Mouse (Mus musculus) splenic B cell, adult 2 months (primary cell): Measurements from ENCODE around the gene Nop9.

Experiments used
- DNase-seq: peaks from one replicate; pipeline ENCODE4 v3.0.0-alpha.2; 2011; ENCODE audit warnings: low read depth, low spot score
- H3K27me3 ChIP-seq: 2 replicates; pipeline ENCODE4 v1.6.1; 2012; ENCODE audit warnings: mild to moderate bottlenecking, low read length, moderate library complexity, mixed read lengths; ENCODE audit not compliant: control insufficient read depth, poor library complexity, insufficient read depth, severe bottlenecking
- H3K36me3 ChIP-seq: 2 replicates; pipeline ENCODE4 v1.6.1; 2012; ENCODE audit warnings: mild to moderate bottlenecking, low read length, moderate library complexity, mixed read lengths; ENCODE audit not compliant: control insufficient read depth, poor library complexity, insufficient read depth, severe bottlenecking

Gene Nop9

GRCm38 (mm10) chr14:55777176-55777575 is 31.7 kb downstream of the Nop9 start:
- no peak for DNase-seq
- Histone ChIP-seq H3K27me3 (no peaks in the 10 kb centered on the region), H3K36me3 (no peaks in the 10 kb centered on the region)

- H3K36me3 ChIP-seq = no peaks in the 10 kb centered on the region
- no peaks in the 10 kb centered on the region for H3K27me3 ChIP-seq
- no peak for DNase-seq
These were observed 32.3 kb downstream of the Nop9 start for GRCm38 (mm10) chr14:55777806-55778205.

DNA sequence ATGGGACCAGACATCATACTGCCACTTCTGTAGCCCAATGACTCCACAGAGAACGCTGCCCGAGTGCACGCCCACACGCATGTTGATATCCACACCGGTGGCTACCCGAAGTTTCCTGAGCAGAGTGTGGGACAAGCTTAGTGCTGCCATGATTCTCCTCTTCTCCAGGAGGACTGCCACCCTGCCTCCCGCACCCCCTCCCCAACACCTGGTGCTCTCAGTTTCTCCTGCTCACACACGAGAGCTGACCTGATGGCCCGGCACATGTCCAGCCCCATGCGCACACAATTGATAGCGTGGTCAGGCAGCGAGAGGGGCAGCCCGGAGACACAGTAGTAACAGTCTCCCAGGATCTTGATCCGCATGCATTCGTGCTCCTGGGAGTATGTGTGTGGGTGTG is 33.2 kb downstream of the Nop9 start:
- no peak for DNase-seq
- Histone ChIP-seq H3K27me3 (no peaks in the 10 kb centered on the region), H3K36me3 (no peaks in the 10 kb centered on the region)

- DNase-seq = no peak
- no peaks in the 10 kb centered on the region for H3K27me3 ChIP-seq
- H3K36me3 ChIP-seq = no peaks in the 10 kb centered on the region
These were observed 34.2 kb downstream of the Nop9 start for GRCm38 (mm10) chr14:55779656-55780055.

- Histone ChIP-seq H3K27me3 (no peaks in the 10 kb centered on the region), H3K36me3 (no peaks in the 10 kb centered on the region)
- DNase-seq = no peak
These were observed 35.2 kb downstream of the Nop9 start for GRCm38 (mm10) chr14:55780736-55781135.

GRCm38 (mm10) chr14:55781310-55781709 is 35.8 kb downstream of the Nop9 start:
- H3K36me3 ChIP-seq = no peaks in the 10 kb centered on the region
- peak; percentile 82 for DNase-seq

DNA sequence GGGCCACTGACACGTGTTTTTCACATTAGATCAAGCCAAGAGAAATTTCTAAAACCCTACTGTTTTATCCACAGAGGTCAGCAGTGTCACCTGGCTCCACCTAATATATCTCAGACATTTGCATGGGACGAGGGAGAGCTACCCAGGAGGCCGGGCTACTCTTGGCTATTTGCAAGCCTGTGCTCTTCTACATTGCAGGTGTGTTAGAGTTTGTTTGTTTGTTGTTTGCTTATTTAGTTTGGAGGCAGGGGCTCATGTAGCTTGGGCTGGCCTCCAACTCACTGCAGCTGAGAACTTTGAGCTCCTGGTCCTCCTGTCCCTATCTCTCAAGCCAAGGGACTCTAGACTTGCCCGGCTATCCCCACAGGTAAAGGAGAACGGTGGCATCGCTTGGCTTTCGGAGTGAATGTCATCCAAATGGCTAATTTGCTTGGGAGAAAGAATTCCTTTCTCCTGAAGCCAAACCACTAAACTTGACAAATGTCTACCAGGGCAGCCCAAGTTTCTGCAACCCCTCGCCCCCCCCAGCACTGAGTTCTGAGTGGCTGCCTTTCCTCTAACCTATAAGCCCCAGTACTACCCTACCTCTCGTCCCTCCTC is 37.0 kb downstream of the Nop9 start:
- Histone ChIP-seq H3K27me3 (no peaks in the 10 kb centered on the region), H3K36me3 (no peaks in the 10 kb centered on the region)
- no peak for DNase-seq

More at GRCm38 (mm10) chr14:55781310-55781709, 35.8 kb downstream of the Nop9 start:
- no peaks in the 10 kb centered on the region for H3K27me3 ChIP-seq

DNA sequence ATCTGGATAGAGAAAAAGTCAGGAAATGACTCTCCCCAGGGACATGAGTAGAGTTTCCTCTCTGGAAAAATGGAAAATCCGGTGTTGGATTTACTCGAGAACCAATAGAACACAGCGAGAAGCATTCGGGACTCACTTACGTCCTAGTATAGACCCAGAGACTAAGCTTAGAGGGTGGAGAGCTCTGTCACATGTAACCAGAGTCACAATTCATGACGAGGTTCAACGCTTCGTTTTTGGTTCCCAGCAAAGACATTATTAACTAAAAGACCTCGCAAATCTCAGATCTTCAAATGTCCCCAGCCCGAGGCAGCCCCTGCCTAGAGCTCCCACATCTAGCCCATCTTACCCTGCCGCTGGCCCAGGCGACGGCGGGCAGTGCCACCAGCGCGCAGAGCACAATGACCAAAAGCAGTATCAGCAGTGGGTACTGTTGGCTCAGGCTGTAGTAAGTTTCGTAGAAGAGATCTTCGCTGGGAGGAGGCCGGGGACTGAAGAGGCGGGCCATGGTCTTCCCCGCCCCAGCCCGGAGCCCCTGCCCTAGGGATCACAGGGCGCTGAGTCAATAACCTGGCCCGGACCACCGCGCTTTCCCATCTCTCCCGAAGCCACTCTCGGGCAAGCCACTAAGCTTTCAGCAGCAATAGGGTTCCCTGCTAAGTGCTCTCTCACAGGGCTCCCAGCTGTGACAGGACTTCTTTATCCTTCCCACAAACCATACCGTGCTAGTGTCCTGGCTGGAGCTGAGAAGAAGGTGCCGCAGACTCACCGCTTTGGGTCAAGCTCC is 37.9 kb downstream of the Nop9 start:
- H3K27me3 ChIP-seq = no peaks in the 10 kb centered on the region

GRCm38 (mm10) chr14:55783958-55784235 is 38.4 kb downstream of the Nop9 start, which contains the start of gene Adcy4:
Gene Adcy4 (minus strand): TSS chr14:55784095.
- Histone ChIP-seq H3K27me3 (no peaks in the 10 kb centered on the region), H3K36me3 (no peaks in the 10 kb centered on the region)
- DNase-seq = no peak

More for the DNA sequence above, 37.9 kb downstream of the Nop9 start:
- no peak for DNase-seq
- H3K36me3 ChIP-seq = no peaks in the 10 kb centered on the region

DNA sequence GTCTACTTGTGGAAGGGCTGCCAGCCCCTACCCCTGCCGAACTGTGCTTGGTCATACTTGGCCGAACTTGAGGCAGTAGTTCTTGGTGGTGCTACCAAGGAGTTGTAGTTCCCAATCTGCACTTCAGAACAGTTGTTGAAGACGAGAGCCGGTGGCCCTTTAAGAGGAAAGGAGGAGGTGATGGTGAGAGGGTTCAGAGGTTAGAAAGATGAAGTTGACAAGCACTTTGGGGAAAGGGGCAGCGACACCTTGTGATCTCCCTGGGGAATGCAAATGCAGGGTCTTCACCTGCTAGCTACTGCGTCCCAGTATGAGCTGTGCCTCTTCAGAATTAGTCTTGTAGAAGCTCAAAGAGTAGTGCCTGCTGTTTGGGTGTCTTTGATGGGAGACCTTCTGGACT is 39.7 kb downstream of the Nop9 start:
- H3K27me3 ChIP-seq = no peaks in the 10 kb centered on the region
- H3K36me3 ChIP-seq = no peaks in the 10 kb centered on the region
- DNase-seq = no peak

- no peak for DNase-seq
These were observed 42.2 kb downstream of the Nop9 start for GRCm38 (mm10) chr14:55787731-55788130.

GRCm38 (mm10) chr14:55788256-55789050 is 43.0 kb downstream of the Nop9 start, which contains the start of gene Ripk3:
Gene Ripk3 (minus strand): TSS chr14:55788865.
- no peaks in the 10 kb centered on the region for H3K36me3 ChIP-seq

More at GRCm38 (mm10) chr14:55787731-55788130, 42.2 kb downstream of the Nop9 start:
- Histone ChIP-seq H3K36me3 (no peaks in the 10 kb centered on the region), H3K27me3 (no peaks in the 10 kb centered on the region)

DNA sequence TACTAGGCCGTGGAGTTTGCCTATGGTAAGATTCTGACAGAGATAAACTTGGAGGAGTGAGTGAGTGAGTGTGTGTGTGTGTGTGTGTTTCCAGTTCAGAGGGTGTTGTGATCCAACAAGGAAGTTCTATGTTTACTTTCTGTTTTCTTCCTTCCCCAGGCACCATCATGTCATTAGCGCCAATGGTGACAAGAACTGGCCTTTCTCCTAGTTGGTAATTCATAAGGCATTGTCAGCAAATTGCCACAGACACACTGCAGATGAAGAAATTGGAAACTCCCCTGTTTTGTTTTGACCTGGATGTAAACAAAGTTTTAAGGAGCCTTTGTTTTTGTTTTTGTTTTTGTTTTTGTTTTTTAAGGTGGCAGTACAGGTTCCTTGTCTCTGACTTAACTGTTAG is 48.0 kb downstream of the Nop9 start:
- no peak for DNase-seq
- no peaks in the 10 kb centered on the region for H3K27me3 ChIP-seq
- H3K36me3 ChIP-seq = no peaks in the 10 kb centered on the region

More at GRCm38 (mm10) chr14:55788256-55789050, 43.0 kb downstream of the Nop9 start, which contains the start of gene Ripk3:
- no peaks in the 10 kb centered on the region for H3K27me3 ChIP-seq
- peak; percentile 78 for DNase-seq

- no peaks in the 10 kb centered on the region for H3K36me3 ChIP-seq
- DNase-seq = no peak
- H3K27me3 ChIP-seq = no peaks in the 10 kb centered on the region
These were observed 48.5 kb downstream of the Nop9 start for GRCm38 (mm10) chr14:55793946-55794345.
